Mouse (Mus musculus) liver, embryonic 11.5 days (tissue): ENCODE results near the gene Cyp2t4. TPM values are rescaled to one million over a fixed set of nuclear protein-coding genes. Genes with fewer than 3 reads are reported as not detected.

Experiments used
- ATAC-seq: fragments of 200-750 bp; cut with Nextera tagmentation; replicated peaks from 2 replicates; pipeline ENCODE4 v1.8.0; 2017; ENCODE audit warnings: moderate number of reproducible peaks, mild to moderate bottlenecking, moderate TSS enrichment, moderate library complexity; ENCODE audit not compliant: low FRiP score
- DNase-seq: peaks from one replicate; pipeline ENCODE4 v3.0.0-alpha.2; 2017; ENCODE audit warnings: low spot score
- H3K27ac ChIP-seq: fragments of 300-500 bp; sonication (generic); 2 replicates; pipeline ENCODE4 v1.5.1; 2014; ENCODE audit warnings: mild to moderate bottlenecking, low read depth, low read length, control low read depth
- H3K27me3 ChIP-seq: fragments of 300-500 bp; sonication (generic); replicated peaks from 2 replicates; pipeline ENCODE4 v1.6.1; 2014; ENCODE audit warnings: low read length, mixed read lengths; ENCODE audit not compliant: control insufficient read depth, insufficient read depth
- H3K36me3 ChIP-seq: fragments of 300-500 bp; sonication (generic); 2 replicates; pipeline ENCODE4 v1.6.1; 2014; ENCODE audit warnings: mild to moderate bottlenecking, low read length, moderate library complexity, mixed read lengths; ENCODE audit not compliant: control insufficient read depth, insufficient read depth
- H3K4me1 ChIP-seq: fragments of 300-500 bp; sonication (generic); replicated peaks from 2 replicates; pipeline ENCODE4 v1.6.1; 2014; ENCODE audit warnings: low read length, mixed read lengths; ENCODE audit not compliant: control insufficient read depth, insufficient read depth
- H3K4me2 ChIP-seq: fragments of 300-500 bp; sonication (generic); 2 replicates; pipeline ENCODE4 v1.6.1; 2014; ENCODE audit warnings: mild to moderate bottlenecking, control low read depth, moderate library complexity
- H3K4me3 ChIP-seq: fragments of 300-500 bp; sonication (generic); 2 replicates; pipeline ENCODE4 v1.5.1; 2014; ENCODE audit warnings: low read depth, low read length, control low read depth
- H3K9ac ChIP-seq: fragments of 300-500 bp; sonication (generic); 2 replicates; pipeline ENCODE4 v1.6.1; 2014; ENCODE audit warnings: low read depth, low read length, control low read depth
- H3K9me3 ChIP-seq: fragments of 300-500 bp; sonication (generic); 2 replicates; pipeline ENCODE4 v1.6.1; 2016; ENCODE audit warnings: low read length, inconsistent platforms, mixed read lengths; ENCODE audit not compliant: control insufficient read depth
- WGBS: fragments of 180-500 bp; shearing (Covaris S2); extraction: QIAGEN DNeasy Blood & Tissue Kit; methylation state at CpG from one replicate; pipeline ENCODE4 v1.1.7; 2014; 5-methylcytosine and 5-hydroxymethylcytosine counted together
- polyA plus RNA-seq: library from polyadenylated mRNA; unstranded; fragments of >200 nt; fragmentation: Nextera tagmentation; extraction: Ambion mirVana; gene quantifications from 2 replicates; pipeline ENCODE4 v1.2.1, GENCODE M21; 2014

Cyp2t4 gene
- polyA plus RNA-seq, 1 experiment from 2014 or later, result not detected

DNA sequence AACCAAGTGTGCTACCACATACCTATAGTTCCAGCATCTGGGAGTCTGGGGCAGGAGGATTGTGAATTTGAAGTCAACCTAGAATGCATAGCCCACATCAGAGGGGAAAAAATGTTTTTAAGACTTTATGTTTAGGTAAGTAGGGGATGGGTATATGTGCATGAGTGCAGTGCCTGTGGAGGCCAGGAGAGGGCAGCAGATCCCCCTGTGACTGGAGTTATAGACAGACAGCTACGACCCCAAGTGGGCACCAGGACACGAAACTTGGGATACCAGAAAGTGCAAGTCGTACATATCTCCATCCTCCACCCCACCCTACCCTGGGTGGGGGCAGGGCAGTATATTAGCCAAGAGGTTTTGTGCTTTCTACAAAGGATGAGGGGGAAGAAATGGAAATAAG lies 31.4 kb downstream of the Cyp2t4 start:
- peaks cover 2% of the 10 kb centered on the region; the same call in 1 of the 2 replicates for H3K4me1 ChIP-seq
- H3K27ac ChIP-seq, result no peak overlapping the region
- DNase-seq (peak; percentile 68), ATAC-seq (peak; percentile 46; the same call in 1 of the 2 replicates)
- H3K36me3 ChIP-seq, result peaks cover 53% of the 10 kb centered on the region
- no peak overlapping the region for H3K4me2 ChIP-seq
- no peaks in the 10 kb centered on the region for H3K9me3 ChIP-seq
- H3K4me3 ChIP-seq, result no peak overlapping the region
- 38% methylated on average over 3 of the region's 3 CpGs for WGBS
- H3K9ac ChIP-seq, result no peak overlapping the region
- H3K27me3 ChIP-seq, result no peaks in the 10 kb centered on the region

- Histone ChIP-seq H3K4me3 (no peak overlapping the region), H3K27me3 (no peaks in the 10 kb centered on the region), H3K27ac (no peak overlapping the region), H3K9me3 (no peaks in the 10 kb centered on the region), H3K9ac (no peak overlapping the region), H3K4me2 (no peak overlapping the region), H3K4me1 (no peaks in the 10 kb centered on the region), H3K36me3 (peaks cover 63% of the 10 kb centered on the region)
- ATAC-seq (no peak), DNase-seq (no peak)
- WGBS, result 91% methylated on average over 5 of the region's 5 CpGs
Observed at GRCm38 (mm10) chr7:27185986-27186385, 32.5 kb downstream of the Cyp2t4 start.

- no peak for DNase-seq
- ATAC-seq, result no peak
- Histone ChIP-seq H3K9ac (no peak overlapping the region), H3K9me3 (no peaks in the 10 kb centered on the region), H3K4me2 (no peak overlapping the region), H3K4me3 (no peak overlapping the region), H3K27ac (no peak overlapping the region), H3K4me1 (peaks cover 5% of the 10 kb centered on the region), H3K36me3 (peaks cover 91% of the 10 kb centered on the region), H3K27me3 (no peaks in the 10 kb centered on the region)
- WGBS, result 98% methylated on average over 10 of the region's 10 CpGs
Observed at GRCm38 (mm10) chr7:27189271-27189931, 35.9 kb downstream of the Cyp2t4 start.

DNA sequence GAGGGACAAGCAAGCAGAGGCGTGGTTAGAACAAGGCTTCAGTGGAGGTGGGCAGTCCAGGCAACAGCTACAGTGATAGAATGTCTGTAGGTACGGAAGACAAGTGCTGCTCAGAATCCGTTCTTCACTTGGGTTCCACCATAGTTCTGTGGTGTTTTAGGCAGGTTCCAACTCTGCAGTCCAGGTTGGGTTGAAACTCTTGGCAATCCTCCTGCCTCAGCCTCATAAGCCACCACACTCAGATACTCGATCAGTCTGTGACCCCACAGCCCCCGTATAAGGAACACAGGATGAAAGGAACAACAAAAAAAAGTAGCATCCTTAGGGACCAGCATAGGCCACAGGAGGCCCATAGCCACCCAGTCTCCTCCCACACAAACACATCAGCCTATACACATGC lies 38.9 kb downstream of the Cyp2t4 start:
- no peak overlapping the region for H3K4me2 ChIP-seq
- ATAC-seq, result no peak
- H3K4me1 ChIP-seq, result peaks cover 19% of the 10 kb centered on the region
- H3K27me3 ChIP-seq, result no peaks in the 10 kb centered on the region
- no peak overlapping the region for H3K4me3 ChIP-seq
- peaks cover 66% of the 10 kb centered on the region for H3K36me3 ChIP-seq
- DNase-seq, result no peak
- no peaks in the 10 kb centered on the region for H3K9me3 ChIP-seq
- no peak overlapping the region for H3K9ac ChIP-seq
- no peak overlapping the region for H3K27ac ChIP-seq
- 95% methylated on average over 5 of the region's 5 CpGs for WGBS

DNA sequence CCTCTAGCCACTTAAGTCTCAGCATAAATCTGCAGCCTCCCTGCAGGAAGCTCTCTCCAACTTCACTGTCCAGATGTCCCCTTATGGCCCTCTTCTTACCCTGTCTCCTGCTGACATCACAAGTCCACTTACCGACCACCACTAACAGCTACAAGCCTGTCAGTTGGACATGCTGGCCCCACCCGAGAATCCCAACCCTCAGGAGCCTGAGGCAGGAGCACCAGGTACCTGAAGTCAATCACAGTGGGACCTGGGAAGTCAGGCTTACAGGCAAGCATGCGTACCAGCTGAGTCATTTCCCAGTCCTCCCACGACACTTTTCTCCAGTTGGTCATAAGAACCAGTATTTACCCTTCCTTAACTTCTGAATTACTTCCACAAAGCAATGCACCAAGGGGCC lies 40.2 kb downstream of the Cyp2t4 start:
- WGBS, result 77% methylated on average over 4 of the region's 4 CpGs
- H3K4me3 ChIP-seq, result peak overlapping the region; percentile 20; the same call in 1 of the 2 replicates
- H3K27ac ChIP-seq, result no peak overlapping the region
- no peaks in the 10 kb centered on the region for H3K9me3 ChIP-seq
- peaks cover 53% of the 10 kb centered on the region for H3K36me3 ChIP-seq
- H3K9ac ChIP-seq, result no peak overlapping the region
- ATAC-seq (no peak), DNase-seq (no peak)
- peaks cover 19% of the 10 kb centered on the region for H3K4me1 ChIP-seq
- no peaks in the 10 kb centered on the region for H3K27me3 ChIP-seq
- H3K4me2 ChIP-seq, result peak overlapping the region; percentile 89; the same call in 1 of the 2 replicates

DNA sequence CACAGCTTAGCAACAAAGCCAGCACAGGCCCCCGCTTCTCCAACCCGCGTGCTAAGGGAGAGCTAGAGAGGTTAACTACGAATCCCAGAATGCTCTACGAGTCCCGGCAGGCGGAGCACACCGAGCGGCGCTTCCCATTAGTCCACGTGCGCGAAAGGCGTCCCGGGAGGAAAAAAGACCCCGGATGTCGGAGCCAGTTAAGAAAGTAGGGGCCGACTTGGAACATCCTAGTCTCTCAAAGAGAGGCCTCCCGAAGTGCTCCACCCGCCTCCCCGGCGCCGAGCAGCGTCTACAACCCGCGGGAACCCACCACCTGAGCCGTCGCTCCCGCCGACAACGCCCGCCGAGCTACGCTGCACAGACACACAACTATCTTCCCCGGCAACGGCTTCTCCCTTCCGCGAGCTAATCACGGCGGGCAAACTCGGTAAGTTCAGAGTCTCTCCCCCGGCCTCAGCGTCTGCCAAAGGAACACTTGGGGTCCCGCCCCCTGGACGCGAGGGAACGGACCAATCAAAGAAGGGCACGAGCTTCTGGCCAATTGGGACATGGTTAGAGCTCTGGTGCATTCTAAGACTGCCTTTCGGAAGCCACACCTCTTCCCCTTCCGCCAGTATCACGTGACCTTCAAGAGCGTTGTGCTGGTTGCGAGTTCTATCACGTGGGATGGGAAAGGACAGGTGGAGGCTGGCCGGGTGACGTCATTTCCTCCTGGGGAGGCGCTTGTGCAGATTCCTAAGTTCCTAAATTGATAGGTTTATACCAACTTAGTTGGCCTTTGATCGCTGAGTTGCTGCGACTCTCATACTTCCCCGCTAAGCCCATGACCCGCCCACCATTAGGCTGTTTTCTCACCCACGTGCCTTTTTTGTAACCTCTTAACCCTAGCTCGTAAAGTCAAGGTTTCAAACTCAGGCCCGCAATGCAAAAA lies 42.4 kb downstream of the Cyp2t4 start, which contains the start of the genes BC024978 and Snrpa:
BC024978 (plus strand) TSS at position 101 of the 931 bp plus-strand sequence.
Snrpa (minus strand) TSS at position 591 of the 931 bp plus-strand sequence.
- peaks cover 31% of the 10 kb centered on the region for H3K36me3 ChIP-seq
- WGBS, result under 1% methylated on average over 64 of the region's 64 CpGs

DNA sequence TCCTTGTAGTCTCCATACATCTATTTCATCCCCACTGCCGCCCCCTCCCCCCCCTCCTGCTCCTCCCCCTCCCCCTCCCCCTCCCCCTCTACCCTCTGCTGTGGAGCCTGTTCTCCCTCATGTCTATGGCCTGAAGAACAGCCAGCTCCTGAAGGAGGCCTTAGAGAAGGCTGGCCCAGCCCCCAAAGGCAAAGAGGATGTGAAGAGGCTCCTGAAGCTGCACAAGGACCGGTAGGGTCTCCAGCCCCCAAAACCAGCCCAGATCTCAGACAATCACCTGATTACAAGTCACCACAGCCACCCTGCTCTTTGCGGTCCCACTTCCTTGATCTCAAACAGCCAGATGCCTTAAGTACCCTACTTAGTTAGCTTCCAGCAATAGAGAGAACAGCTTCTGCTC lies 43.6 kb downstream of the Cyp2t4 start:
- Histone ChIP-seq H3K4me1 (peaks cover 19% of the 10 kb centered on the region), H3K27ac (no peak overlapping the region), H3K9ac (no peak overlapping the region; the same call in 1 of the 2 replicates), H3K4me2 (no peak overlapping the region), H3K9me3 (no peaks in the 10 kb centered on the region), H3K27me3 (no peaks in the 10 kb centered on the region), H3K4me3 (0 out of 2 replicates have a peak overlapping the region, but pooled peaks have one; percentile 78), H3K36me3 (peaks cover 19% of the 10 kb centered on the region)
- ATAC-seq, result no peak
- DNase-seq, result no peak
- 81% methylated on average over 3 of the region's 3 CpGs for WGBS

More for the DNA sequence above, 42.4 kb downstream of the Cyp2t4 start, which contains the start of the genes BC024978 and Snrpa:
- peak within 1 kb of the TSS; percentile 78 for H3K4me3 ChIP-seq
- H3K9ac ChIP-seq, result peak within 1 kb of the TSS; percentile 91
- H3K9me3 ChIP-seq, result no peaks in the 10 kb centered on the region
- peaks cover 19% of the 10 kb centered on the region for H3K4me1 ChIP-seq
- H3K27me3 ChIP-seq, result no peaks in the 10 kb centered on the region
- peak within 1 kb of the TSS; percentile 99 for H3K27ac ChIP-seq
- H3K4me2 ChIP-seq, result peak within 1 kb of the TSS; percentile 89
- ATAC-seq (peak; percentile 98), DNase-seq (peak; percentile 92)

DNA sequence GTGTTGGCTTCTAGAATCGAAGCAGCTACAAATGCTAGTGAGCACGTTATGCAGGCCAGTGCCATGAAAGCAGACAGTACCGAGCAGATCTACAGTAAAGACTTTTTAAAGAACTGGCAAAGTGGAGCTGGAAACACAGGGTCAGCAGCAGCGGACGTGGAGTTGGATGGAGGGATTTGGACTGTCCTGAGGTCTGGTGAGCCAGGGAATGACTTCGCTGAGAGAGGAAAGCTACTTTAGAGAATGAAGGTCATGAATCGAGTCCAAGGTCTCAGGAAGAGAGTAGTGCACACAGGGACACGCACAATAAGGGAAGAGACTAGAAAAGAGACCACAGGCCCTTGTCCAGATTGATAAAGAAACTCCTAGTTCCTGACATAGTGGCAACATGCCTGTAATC lies 44.1 kb downstream of the Cyp2t4 start:
- DNase-seq (no peak), ATAC-seq (no peak)
- Histone ChIP-seq H3K4me2 (no peak overlapping the region), H3K4me1 (peaks cover 19% of the 10 kb centered on the region), H3K9ac (no peak overlapping the region; the same call in 1 of the 2 replicates), H3K4me3 (no peak overlapping the region), H3K36me3 (peaks cover 14% of the 10 kb centered on the region), H3K27me3 (no peaks in the 10 kb centered on the region), H3K27ac (no peak overlapping the region; the same call in 1 of the 2 replicates), H3K9me3 (no peaks in the 10 kb centered on the region)
- 92% methylated on average over 8 of the region's 8 CpGs for WGBS
